Mouse (Mus musculus): Measurements from ENCODE around the gene D13Ertd608e. TPM values are rescaled to one million over a fixed set of nuclear protein-coding genes. Genes with fewer than 3 reads are reported as not detected.
"Not testable (repeated sequence)": the region's sequence is repeated elsewhere in the genome, so short reads cannot be mapped to it uniquely, and the experiment has no call there.

D13Ertd608e gene
- not detected for total RNA-seq (2021)
- long read RNA-seq, experiment 1, partial matches to known transcripts = 0 of 1 reads
- long read RNA-seq, experiment 1, other reads (novel, unspliced or antisense) = 1 of 1 reads
- long read RNA-seq, experiment 2 = 0 reads

DNA sequence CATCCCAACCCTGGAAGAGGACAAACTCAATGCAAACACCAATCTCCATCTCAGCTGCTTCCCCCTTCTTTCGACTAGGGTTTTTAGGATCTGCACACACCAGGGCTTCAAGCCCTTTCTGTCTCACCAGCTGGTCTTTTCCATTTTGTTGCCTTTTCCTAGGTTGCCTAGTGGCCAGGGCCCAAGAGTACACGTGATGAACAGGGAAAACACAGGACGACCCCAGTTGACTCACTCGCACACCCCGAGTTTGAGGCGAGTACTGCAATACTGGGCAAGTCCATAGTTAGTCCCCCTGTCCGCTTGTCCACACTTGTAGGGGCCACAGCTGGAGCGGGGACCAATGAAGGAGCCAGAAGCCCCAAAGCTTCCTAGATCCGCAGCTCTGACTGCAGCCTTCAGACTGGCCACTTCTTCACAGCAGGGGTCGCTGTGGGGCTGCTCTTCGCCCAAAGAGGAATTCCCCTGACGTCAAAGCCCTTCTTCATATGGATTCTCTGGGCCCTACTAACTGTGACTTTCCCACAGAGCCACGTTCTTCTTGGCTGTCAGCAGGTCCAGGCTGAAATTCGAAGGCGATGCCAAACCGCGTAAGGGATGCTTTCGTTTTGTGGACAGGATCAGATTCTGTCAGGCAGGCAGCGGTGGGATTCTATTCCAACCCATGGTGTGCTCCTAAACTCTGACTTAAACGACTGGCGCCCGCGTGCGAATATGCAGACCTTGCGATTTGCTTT is at the start of gene D13Ertd608e:
D13Ertd608e (plus strand) TSS at position 687 of the 737 bp plus-strand sequence.
- peak; percentile 18 to 37 for DNase-seq (ENCODE audit: low spot score in 2 of 2)

DNA sequence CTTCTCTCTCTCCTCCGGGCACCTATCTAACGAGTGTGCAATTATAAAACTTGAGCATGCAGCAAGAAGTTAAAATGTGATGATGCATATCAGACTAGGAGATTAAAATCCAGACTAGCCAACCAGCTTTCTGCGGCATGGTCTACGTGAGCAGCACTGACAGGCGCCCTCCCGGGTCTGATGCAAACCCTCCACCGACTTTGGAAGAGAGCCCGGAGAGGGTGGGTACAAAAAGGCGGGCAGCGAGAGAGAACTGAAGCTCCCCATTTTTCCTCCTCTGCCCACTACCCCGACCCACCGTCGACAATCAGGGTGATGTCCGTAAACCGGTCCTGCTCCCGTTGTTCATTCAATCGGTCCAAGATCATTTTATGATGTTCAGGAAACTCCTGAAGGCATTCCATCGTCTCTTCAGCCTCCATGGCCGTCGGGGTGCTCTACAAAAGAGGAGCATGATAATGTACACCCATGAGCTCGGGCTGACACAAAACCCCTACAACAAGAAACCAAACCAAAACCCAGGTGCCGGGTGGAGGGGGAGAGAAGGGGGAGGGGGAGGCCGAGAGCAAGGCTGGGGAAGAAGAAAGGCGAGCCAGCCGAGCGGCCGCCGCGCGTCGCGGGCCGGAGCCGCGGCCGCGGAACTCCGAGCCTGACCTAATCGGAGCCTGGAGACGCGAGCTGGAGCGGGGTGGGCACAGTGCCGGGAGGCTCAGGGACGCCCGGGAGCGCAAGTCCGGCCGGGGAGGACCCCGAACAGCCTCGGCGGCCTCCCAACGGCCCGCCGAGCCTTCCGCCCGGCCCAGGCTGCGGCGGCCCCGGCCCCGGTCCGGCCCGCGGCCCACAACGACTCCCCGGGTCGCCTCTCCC is 45.7 kb upstream of the D13Ertd608e start:
- peak; percentile 71 to 81 for DNase-seq (ENCODE audit: low spot score in 2 of 2)

DNA sequence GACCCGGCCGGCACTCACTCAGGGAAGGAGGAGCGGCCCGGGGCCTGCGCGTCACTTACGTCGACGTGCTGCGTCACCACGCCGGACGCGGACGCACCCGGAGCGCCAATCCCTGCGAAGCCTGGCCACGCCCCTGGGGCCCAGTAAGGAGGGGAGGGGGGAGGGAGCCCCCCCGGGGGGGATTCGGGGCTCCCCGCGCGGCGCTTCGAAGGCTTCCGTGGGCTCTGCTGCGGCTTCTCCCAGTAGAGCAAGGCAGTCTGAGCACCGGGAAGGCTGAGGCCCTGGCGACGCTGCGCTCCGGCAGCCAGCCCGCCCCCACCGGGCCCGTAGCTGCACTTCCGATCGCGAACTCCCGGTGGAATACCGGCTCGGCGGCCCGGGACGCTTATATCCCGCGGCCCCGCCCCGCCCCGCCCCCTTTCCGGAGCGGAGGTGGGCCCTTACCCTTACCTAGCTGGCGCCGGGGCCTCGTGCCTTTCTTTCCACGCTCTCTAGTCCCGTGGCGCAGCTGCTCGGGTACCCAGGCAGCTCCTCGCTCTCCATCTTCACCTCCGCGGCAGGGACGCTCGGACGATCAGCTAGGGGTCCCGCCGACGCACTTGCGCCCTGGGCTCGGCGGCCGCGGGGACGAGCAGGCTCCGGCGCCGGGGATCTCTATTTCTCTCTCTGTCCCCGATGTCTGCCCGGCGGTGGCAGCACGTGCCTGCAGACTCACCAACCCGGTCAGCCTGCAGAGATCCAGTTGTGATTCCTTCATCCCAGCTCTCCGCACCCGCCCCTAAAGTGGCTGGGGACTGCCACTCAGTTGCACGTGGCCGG is 44.8 kb upstream of the D13Ertd608e start, which contains the start of gene Zfp131:
Zfp131 (minus strand) TSS at position 129 of the 819 bp plus-strand sequence.
- peak; percentile 88 to 95 for DNase-seq (ENCODE audit: low spot score in 2 of 2)

DNA sequence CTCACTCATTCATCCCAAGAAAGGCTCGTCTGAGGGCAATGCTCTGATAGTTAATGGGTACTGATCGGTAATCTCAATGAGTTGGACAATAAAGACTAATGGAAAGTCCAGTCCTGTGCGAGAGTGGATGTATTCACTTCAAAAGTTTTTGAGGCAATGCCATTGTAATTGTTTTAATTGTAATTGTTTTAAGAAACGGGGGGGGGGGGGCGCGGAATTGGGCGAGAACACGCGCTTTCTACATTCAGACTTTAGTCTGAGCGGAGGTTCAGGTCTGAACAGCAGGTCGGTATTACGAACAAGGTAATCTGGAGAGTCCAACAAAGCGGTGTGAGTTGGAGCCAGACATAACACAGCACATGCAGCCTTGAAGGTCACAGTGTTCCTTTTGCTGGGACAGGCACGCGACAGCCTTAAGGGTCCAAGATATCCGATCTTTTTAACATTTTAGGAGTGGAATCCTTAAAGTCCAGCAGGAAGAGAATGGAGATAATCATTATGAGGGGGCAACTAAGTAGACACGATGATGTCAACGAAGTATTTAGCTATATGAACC is 44.1 kb upstream of the D13Ertd608e start:
- no peak for DNase-seq (ENCODE audit: low spot score in 2 of 2)

- DNase-seq (ENCODE audit: low spot score in 2 of 2) = no peak
These were observed 42.9 kb upstream of the D13Ertd608e start for GRCm38 (mm10) chr13:119792791-119793404.

DNA sequence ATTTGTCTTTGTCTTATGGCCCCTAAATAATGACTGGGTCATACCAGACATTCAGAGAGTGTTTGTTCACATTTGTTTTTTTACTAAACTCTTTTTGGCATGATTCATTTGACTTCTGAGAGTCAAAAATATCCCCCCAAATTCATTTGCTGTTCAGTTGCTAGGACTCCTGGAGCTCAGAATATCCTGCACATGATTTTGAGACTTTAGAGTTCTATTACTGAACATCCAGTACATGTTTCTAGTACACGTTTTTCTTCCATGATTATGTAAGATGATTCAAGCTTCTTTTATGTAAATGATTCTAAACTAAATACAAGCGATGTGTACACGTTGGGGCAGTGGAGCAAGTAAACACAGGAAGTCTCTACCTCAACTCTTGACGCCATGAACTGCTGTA is 38.1 kb upstream of the D13Ertd608e start:
- no peak for DNase-seq (ENCODE audit: low spot score in 2 of 2)

DNA sequence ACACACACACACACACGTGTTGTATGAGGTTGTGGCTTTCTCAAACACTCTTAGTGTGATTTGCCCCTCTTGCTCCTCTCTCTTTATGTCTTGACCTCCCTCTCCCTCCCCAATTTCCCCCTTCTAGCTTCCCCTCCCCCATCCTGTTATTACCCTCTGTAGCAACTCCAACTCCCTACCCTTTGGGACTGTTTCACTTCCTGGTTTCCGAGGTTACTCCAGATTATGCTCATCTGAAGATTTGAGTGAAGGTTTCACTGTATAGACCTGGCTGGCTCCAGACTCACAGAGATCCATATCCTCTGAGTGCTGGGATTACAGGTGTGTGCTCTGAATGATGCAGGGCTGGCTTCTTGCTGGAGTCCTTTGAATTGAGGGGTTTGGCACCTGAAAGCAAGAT is 26.9 kb upstream of the D13Ertd608e start:
- no peak for DNase-seq (ENCODE audit: low spot score in 2 of 2)

DNA sequence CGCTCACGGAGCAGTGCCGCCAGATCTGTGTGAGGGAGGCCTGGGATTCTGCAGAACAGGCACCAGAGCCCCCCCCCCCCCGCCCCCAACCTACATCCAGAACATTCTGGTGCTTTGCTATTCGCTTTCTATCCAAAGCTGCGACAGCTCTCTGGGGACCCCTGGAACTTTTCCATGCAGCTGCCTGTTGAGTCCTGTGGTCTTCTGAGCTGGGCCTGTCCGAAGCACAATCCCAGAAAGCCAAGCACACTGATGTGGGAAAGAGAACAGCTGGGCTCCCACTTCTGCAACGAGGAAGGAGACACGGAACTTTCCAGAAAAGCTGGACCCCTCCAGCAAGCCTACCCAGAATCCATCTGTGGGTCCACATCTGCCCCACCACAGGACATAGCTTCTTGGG is 25.8 kb upstream of the D13Ertd608e start:
- DNase-seq (ENCODE audit: low spot score in 2 of 2) = no peak

GRCm38 (mm10) chr13:119816798-119817197 is 19.0 kb upstream of the D13Ertd608e start:
- no peak for DNase-seq (ENCODE audit: low spot score in 2 of 2)

DNA sequence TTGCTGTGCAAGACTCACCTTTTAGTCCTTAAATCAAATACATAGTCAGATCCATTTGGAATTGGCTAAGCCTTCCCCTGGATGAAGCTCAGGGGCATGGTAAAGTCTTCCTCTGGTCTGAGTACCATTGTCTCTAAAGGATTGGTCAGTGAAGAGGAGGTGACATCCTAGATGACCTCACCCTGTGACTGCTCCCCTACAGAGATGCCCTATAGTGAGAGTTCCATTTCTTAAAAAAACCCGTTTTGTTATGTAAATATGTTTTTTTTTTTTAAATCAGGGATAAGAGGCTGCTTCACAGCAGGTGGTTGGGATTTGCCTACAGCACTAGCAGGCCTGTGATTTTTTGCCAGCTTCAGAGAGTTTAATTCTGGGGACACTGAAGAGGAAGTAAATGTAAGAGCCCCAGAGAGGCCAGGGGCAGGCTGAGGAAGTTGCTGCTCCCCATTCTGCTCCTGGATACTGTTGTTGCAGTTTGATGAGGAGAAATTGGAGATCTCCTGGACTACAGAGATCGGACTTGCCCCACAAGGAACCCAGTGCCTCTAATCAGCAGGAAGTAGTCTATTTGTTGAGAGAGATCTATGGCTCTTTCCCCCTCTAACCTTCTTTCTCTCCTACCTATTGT is 18.1 kb upstream of the D13Ertd608e start:
- DNase-seq (ENCODE audit: low spot score in 2 of 2) = no peak

DNA sequence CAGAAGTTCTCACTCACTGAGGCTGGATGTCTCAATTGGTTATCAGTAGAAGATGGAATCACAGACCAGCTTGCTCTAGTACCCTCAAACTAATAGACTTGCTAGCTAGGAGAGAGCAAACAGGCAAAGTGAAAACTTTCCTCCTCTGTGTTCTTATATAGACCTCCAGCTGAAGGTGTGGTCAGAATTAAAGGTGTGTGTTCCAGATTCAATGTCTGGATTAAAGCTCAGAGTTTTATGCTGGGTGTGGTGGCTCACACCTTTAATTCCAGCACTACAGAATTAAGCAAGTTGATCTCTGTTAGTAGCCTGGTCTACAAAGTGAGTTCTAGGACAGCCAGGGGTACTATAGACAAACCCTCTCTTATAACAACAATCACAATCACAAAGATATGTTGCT is 5.7 kb upstream of the D13Ertd608e start, which contains the start of gene AF067063:
AF067063 (minus strand) TSS at position 101 of the 400 bp plus-strand sequence.
- DNase-seq (ENCODE audit: low spot score in 2 of 2) = not testable (repeated sequence)

- peak; percentile 9 to 28 for DNase-seq (ENCODE audit: low spot score in 2 of 2)
These were observed 562 bp downstream of the D13Ertd608e start for GRCm38 (mm10) chr13:119836324-119836811.

DNA sequence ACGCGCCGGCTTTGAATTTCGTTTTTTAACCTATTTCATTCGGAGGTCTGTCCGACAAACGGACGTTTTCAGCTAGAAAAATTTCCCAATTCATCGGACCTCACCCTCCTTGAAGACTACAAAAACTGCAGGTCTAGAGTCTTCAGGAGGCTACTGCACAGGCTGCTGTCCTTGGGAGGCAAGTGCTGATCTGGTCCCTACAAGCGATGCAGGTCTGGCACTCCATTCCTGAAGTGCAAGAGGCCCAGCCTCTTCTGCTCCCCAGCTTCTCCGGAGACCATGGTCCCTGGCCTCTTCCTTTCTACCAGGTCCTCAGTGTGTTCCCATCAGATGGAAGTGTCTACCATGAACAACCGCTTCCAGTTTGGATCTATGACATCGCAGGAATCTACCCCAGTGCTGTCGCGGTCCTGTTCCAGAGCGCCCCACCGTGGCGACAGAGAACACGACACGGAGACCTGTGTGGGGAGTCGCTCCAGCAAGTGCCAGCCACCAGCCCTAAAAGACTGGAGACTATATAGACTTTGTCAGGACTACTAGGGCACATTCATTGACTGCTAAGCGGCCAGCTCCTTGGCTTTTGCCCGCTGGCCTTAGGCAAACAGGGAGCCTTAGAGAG is 2.0 kb downstream of the D13Ertd608e start:
- peak; percentile 31 to 37 for DNase-seq (ENCODE audit: low spot score in 2 of 2)

- DNase-seq (ENCODE audit: low spot score in 2 of 2) = peak in 1 of 2 experiments; percentile 13
These were observed 4.2 kb downstream of the D13Ertd608e start for GRCm38 (mm10) chr13:119839982-119840381.

GRCm38 (mm10) chr13:119862399-119862798 is 26.6 kb downstream of the D13Ertd608e start:
- DNase-seq (ENCODE audit: low spot score in 2 of 2) = not testable (repeated sequence)

GRCm38 (mm10) chr13:119864395-119864999 is 28.7 kb downstream of the D13Ertd608e start:
- DNase-seq (ENCODE audit: low spot score in 2 of 2) = not testable (repeated sequence)

DNA sequence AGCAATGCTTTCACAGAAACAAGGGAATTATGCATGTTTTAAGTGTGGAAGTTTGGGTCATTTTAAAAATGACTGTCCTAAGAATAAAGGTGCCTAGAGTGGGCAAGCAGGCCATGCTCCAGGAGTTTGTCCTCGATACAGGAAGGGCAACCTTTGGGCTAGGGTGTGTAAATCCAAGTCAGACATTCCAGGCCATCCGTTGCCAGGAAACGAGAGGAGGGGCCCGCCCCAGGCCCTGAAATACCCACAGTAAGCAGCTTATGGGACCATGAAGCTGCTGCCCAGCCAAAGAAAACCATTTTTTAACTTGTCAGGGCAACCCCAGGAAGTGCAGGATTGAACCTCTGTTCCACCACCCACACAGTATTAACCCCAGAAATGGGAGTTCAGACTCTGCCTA is 51.1 kb downstream of the D13Ertd608e start:
- DNase-seq (ENCODE audit: low spot score in 2 of 2) = not testable (repeated sequence)

DNA sequence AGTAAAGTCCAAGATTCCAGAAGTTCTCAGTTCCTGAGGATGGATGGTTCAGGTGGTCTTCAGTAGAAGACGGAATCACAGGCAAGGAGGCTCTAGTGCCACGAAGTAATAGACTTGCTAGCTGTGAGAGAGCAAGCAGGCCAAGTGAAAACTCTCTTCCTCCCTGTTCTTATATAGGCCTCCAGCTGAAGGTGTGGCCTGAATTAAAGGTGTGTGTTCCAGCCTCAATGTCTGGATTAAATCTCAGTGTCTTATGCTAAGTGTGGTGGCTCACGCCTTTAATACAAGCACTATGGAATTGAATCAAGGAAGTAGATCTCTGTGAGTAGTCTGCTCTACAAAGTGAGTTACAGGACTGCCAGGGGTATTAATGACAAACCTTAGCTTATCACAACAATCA is 58.9 kb downstream of the D13Ertd608e start, which contains the start of gene Tcstv1:
Tcstv1 (minus strand) TSS at position 101 of the 400 bp plus-strand sequence.
- not testable (repeated sequence) for DNase-seq (ENCODE audit: low spot score in 2 of 2)

Data from layer of hippocampus, postnatal 14 days (tissue).